Mouse (Mus musculus) embryo, embryonic 10 days (tissue): ENCODE data around the gene Myrip.
A peak's percentile ranks its signal among the peaks of the same experiment; 100 is the strongest.

Experiments used
- DNase-seq: peaks from one replicate; pipeline ENCODE4 v3.0.0-alpha.2; 2015; ENCODE audit warnings: low spot score

Myrip gene

GRCm38 (mm10) chr9:120455768-120456655 is 154.7 kb downstream of the Myrip start:
- peak; percentile 67 for DNase-seq

DNA sequence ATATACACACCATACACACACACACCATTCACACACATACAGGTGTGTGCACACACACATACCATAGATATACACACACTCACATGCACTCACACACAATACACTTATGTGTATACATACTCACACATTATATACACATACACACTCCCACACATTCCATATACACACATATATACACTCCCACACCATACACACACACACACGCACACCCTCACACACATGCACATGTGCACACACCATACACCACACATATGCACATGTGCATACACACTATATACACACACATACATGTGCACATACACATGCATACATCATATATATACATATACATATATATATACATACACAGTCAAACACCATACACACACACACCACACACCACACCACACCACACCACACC is 169.1 kb downstream of the Myrip start:
- no peak for DNase-seq

GRCm38 (mm10) chr9:120481644-120482043 is 180.3 kb downstream of the Myrip start:
- DNase-seq = no peak

DNA sequence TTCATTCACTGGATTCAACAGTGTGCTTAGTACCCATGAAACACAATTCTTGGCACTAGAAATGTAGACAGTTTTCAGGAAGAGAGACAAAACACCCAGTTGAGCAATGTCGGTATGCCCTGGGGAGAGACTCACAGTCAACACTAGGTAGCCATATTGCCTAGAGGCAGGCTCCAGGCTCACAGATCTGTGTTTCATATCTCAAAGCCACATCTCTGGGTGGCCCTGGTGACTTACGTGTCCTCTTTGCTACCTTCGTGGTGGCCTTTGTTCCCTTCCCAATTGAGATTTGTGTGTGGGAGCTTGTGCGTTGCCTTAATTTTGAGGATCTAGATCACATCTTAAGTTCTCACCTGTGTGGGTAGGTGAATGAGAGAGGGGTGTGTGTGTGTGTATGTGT is 181.1 kb downstream of the Myrip start:
- no peak for DNase-seq

- DNase-seq = no peak
Observed at GRCm38 (mm10) chr9:120483101-120483500, 181.8 kb downstream of the Myrip start.

DNA sequence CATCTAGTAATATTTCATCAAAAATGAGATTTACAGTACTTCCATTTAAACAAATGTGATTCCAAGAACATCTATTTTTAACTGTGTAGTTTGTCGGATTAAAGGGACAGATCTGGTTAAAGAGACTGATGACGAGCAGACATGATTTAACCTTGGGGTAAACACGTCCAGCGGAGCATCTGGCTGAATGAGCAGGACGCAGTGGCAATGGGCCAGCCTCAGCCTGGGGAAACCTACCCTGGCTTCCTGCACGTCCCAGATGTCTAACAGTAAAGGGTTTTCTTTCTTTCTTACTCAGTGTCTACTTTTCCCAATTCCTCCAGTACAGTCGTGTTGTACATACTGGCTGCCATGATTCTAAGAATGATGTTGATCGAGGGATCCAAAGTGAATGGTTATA is 185.8 kb downstream of the Myrip start:
- DNase-seq = no peak

- DNase-seq = no peak
Observed at GRCm38 (mm10) chr9:120491509-120491908, 190.2 kb downstream of the Myrip start.

- peak; percentile 44 for DNase-seq
Observed at GRCm38 (mm10) chr9:120492010-120492399, 190.7 kb downstream of the Myrip start, which contains the start of gene Eif1b. Eif1b (plus strand) TSS chr9:120492232.

DNA sequence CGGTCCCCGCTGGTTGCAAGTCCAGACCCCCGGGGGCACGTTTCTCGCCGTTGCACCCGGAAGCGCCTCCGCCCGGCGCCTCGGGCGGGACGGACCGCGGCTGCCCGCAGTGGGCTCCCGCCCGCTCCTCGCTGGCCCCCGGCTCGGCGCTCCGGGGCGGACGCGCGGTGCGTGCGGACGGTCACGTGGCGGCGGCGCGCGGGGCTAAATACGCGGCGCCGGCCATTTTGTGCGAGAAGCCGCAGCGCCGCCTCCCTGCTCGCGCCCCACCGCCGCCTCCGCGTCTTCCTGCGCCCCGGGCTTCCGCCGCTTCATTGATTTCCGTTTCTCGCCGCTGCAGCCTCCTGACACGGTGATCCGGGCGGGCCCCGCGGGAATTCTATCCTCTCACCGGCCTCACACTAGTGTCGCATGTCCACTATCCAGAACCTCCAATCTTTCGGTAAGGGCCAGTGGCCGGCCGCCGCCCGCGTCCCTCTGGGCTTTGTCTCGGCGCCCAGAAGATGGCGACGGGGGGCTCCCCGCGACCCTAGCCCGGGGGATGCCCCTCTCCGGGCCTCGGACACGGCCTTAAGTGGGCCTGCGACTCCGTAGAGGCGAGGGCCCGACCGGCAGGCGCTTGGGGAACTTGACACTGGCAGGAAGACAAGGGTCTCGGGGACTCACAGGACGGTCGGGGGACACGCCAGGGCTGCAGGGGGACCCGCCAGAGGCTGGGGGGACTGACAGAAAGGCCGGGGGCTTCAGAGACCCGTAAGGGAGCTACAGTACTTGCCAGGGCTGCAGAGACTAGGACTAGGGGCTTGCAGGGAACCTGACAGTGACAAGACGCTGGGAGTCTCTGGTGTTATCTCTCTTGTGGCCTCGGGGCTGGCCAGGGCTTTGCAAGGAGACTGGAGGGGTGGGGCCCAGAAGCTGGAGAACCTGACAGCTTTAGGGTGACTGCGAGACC is 191.4 kb downstream of the Myrip start:
- DNase-seq = peak; percentile 88

DNA sequence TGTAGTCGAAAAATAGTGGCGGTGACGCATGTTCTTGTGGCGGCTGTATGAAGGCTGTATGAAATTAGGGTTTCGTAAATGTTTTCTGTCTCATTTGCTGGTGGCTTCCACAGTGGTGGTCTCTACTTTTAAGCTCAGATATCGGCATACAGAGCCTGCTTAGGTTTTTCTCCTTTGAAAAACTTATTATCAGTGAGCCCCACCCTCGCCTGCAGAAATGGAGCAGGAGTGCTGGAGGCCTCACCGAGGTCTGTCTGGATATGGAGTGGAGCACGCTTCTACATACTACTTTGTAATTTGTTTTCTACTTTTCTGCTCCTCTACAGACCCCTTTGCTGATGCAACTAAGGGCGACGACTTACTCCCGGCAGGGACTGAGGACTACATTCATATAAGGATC is 192.5 kb downstream of the Myrip start:
- DNase-seq = no peak

GRCm38 (mm10) chr9:120496691-120497090 is 195.4 kb downstream of the Myrip start:
- DNase-seq = peak; percentile 83

DNA sequence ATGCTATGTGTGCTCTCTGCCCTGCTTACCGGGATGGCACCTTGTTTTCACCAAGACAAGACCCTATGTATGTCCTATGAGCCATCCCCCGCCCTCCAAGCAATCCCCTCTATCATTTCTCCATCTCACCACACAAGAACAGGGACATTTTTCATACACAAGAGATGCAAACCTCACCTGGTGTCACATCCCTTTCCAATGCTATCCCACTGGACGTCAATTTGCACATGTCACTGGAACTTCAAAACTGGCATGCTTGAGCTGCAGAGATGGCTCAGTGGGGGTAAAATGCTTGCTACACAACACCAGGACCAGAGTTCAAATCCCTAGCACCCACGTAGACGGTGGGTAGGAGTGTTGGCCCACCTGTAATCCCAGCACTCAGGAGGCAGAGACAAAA is 196.7 kb downstream of the Myrip start:
- no peak for DNase-seq

- no peak for DNase-seq
Observed at GRCm38 (mm10) chr9:120501191-120501902, 200.0 kb downstream of the Myrip start.

- peak; percentile 93 for DNase-seq
Observed at GRCm38 (mm10) chr9:120502013-120502412, 200.7 kb downstream of the Myrip start.

DNA sequence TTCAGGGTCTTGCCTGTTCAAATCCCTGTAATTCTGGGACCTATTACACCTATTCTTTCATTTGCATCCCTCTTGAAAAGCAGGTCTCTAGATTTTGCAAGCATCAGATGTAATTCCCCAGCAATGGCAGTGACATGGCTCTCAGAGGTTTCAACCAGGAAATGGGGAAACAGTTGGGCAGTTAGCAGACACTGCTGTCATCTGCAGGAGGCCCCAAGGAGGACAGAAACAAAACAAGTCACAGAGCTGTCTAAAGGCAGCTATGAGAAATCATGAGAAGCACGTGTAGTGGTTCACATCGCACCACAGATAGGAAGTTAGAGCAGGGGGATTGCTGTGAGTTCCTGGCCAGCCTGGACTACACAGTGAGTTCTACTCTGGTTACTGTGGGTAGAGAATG is 203.1 kb downstream of the Myrip start:
- no peak for DNase-seq

DNA sequence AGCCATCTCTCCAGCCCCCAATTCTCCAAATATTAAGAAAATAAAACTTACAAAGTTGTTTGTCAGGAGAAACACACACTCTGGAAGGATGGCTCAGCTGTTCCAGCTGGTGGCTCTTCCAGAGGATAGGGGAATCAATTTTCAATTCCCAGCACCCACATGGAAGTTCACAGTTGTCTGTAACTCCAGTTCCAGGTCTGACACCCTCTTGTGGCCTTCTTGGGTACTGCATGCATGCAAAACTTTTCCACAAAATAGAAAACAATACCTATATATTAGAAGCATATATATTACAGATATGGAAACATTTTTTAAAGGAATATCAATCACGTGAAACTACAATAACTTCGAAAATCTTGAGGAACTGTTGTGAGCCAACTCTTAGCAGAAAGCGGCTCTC is 210.5 kb downstream of the Myrip start:
- no peak for DNase-seq

DNA sequence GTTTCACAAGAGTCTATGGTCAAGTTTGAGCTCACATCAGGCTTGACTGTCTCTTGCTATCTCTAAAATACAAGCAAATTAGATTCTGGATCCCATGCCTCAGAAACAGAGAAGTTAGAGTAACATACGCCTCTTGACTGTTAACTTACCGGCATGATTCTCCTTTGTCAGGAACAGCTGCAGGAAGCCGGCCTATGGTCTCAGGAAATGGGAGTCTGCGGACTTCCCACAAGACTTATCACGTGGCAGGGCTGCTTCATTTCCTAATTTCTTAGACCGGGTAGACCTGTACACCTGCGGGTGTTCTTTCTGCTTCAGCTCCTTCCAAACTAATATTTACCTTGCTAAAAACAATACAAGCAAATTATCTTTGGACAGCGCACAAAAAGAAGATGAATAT is 215.4 kb downstream of the Myrip start:
- no peak for DNase-seq

DNA sequence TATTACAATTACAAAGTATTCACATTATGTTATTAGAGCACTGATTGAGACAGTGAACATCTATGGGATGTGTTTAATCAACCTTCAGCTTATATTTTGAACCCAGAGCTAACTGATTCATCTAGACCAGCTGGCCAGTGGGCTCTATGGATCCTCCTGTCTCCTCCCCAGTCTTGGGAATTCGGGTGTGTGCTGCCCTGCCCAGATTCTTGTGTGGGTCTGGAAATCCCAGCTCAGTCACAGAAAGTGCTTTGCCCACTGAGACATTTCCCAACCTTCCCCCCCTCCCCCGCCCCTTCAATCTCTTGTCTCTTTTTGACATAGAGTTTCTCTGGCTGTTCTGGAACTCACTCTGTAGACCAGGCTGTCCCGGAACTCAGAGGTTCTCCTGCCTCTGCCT is 217.6 kb downstream of the Myrip start:
- DNase-seq = no peak

- DNase-seq = peak; percentile 12
Observed at GRCm38 (mm10) chr9:120519469-120520125, 218.3 kb downstream of the Myrip start.

DNA sequence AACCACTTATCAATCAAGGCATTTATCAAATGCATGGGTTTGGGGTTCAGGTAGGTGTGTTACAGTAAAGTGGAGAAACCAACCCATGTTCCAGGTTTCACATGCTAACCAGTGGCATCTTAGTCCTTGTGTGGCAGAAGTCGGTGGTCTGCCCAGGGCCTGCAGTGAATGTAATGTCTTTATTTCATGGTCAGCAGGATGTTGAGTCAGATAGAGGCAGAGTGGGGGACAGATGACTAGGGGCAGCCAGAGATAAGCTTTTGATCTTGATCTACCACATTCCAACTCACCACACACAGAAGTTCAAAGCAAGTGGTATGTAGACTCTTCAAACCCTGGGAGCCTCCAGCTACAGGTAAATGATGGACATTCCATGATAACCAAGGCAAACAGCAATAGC is 219.8 kb downstream of the Myrip start:
- no peak for DNase-seq
